Mouse (Mus musculus) telencephalon, adult 2 months (tissue): ENCODE measurements around the gene Arsg.
A peak's percentile ranks its signal among the peaks of the same experiment; 100 is the strongest.

Source experiments
- DNase-seq: peaks from one replicate; pipeline ENCODE4 v3.0.0-alpha.2; 2011; ENCODE audit warnings: low read depth, low spot score

Arsg gene

DNA sequence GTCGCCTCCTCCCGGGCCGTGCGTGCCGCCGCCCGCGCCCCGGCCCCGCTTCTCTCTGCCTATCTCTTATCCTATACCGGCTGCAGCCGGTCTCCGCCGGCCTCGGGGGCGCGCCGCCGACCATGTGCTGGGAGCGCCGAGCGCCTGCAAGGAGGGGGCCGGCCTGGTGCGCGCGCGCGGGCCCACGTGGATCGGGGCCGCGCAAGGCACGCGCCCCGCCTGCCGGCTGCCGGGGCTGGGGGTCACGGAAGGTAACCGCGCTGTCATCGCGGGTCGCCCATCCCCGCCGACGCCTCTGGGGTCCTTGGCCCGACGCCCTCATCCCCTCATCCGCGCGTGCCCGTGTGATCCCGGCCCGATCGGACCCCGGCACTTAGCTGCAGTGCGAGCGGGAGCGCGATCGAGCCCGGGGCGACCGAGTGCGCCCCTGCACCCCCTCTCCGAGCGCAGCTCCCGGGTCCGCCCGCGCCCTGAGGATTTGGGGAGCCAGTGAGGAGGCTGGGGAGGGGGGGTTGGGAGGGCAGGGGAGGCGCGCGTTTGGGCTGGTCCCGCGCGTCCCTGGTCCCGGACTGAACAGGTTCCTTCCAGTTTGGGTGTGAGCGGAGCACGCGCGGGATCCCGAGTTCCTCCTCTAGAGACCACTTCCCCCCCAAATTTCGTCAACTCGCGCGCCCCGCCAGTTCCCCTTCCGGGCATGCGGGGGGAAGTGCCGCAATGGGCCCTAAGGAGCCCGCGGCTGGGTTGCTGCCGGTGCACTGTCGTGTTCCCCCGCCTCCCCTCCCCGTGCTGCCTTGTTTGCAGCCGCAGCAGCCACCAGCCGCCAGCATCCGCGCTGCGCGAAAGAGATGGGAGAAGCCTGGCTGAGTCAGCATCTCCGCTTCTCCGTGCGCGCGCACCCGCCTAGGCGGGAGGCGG is at the start of gene Arsg, which contains the start of gene Slc16a6:
Gene Arsg, plus strand, starts transcription at position 204 of the 915 bp plus-strand sequence.
Gene Slc16a6, minus strand, starts transcription at position 428 of the 915 bp plus-strand sequence.
- peak; percentile 84 for DNase-seq

GRCm38 (mm10) chr11:109425392-109426271 is 47.5 kb upstream of the Arsg start, which contains the start of gene Amz2:
Amz2 (plus strand) TSS chr11:109425946.
- peak; percentile 98 for DNase-seq

GRCm38 (mm10) chr11:109426272-109426586 is 46.9 kb upstream of the Arsg start:
- no peak for DNase-seq

GRCm38 (mm10) chr11:109427353-109427752 is 45.8 kb upstream of the Arsg start:
- DNase-seq = no peak

DNA sequence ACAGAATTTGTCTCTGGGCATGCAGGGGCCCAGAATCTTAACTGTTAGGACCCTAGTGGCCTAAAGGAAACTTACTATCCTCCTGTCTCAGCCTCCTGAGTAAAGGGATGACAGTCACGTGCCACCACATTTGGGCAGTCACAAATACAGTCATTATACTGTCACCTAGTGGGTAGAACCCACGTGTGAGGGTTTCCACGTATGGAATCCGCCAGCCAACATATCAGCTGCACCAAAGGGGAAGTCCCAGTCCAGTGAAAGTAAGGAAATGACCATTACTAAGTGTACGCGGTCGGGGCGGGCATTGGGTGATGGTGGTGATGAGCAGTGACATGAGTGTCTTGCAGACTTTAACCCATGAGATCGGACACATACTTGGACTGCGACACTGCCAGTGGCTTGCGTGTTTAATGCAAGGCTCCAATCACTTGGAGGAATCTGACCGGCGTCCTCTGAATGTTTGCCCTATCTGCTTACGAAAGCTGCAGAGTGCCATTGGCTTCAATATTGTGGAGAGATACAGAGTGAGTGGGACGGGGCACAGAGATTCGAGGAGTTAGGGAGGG is 38.9 kb upstream of the Arsg start:
- no peak for DNase-seq

DNA sequence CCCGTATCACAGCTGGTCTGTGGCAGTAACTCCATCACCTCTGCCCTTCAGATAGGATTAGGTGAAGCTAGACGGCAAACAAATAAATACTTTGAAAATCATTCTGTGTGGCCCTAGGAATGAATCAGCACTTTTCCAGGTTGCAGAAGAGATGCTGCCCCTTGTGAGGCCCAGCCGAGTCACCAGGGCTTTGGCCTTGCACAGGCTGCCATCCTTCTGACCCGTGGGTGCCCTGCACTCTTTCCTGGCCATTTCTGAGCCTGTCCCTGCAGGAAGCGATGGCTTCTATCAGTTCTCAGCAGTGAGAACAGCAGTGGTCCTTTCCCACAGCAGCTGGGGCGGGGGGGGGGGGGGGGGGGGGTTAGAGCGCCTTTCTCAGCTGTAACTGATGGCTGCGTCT is 36.3 kb upstream of the Arsg start:
- DNase-seq = no peak

- no peak for DNase-seq
Measured at GRCm38 (mm10) chr11:109439209-109439608, 34.0 kb upstream of the Arsg start.

GRCm38 (mm10) chr11:109439829-109440340 is 33.3 kb upstream of the Arsg start:
- peak; percentile 56 for DNase-seq

DNA sequence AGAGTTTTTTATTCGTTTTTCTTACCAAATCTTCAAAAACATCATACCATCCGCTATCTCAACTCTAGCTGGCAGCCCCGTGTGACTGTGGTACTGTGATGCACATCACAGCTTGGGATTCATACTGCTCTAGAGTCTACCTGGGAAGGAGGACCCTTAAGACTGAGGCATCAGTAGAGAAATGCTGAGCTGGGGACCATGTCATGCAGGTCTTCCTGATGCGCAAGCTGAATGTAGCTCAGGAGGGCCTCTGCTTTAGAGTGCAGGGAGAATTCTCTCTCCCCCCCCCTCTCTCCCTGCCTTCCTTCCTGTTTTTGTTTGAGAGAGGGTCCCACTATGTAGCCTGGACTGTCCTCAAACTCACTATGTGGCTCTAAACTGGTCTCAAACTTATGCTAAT is 32.5 kb upstream of the Arsg start:
- no peak for DNase-seq

- DNase-seq = no peak
Measured at GRCm38 (mm10) chr11:109441119-109441518, 32.1 kb upstream of the Arsg start.

- DNase-seq = no peak
Measured at GRCm38 (mm10) chr11:109442166-109442730, 30.9 kb upstream of the Arsg start.

DNA sequence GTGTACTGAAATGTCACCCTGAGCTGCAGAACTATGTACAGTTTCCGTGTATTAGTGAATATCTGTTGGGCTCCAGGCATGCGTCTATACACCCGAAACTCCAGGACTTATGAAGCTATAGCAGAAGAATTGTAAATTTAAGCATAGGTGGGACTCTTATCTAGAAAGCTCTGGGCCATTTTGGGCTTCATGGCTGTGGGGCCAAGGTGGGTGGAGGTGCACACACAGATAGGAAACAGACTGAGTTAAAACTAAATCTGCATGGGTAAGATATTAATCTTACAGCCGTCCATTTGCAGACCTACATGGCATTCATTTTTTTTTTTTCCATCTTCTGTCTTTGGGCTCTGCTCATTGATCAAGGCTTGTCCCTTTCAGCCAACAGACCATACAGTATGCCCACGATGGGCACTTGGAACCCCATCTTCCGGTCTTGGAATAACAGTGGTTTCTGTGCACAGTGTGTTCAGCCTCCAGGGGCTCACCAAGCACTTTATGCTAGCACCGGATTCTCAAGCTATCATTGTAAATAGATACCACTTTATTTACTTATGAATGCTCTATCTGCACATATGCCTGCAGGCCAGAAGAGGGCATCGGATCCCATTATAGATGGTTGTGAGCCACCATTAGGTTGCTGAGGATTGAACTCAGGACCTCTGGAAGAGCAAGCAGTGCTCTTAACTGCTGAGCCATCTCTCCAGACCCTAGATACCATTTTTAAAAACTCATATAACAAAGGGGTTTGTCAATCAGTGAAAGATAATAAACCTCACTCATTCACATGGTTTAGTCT is 29.5 kb upstream of the Arsg start:
- DNase-seq = no peak

- DNase-seq = no peak
Measured at GRCm38 (mm10) chr11:109444600-109444999, 28.6 kb upstream of the Arsg start.

GRCm38 (mm10) chr11:109445438-109446035 is 27.6 kb upstream of the Arsg start:
- no peak for DNase-seq

GRCm38 (mm10) chr11:109451169-109451568 is 22.0 kb upstream of the Arsg start:
- DNase-seq = no peak

- DNase-seq = no peak
Measured at GRCm38 (mm10) chr11:109456261-109456660, 16.9 kb upstream of the Arsg start.

GRCm38 (mm10) chr11:109458165-109458564 is 15.0 kb upstream of the Arsg start:
- DNase-seq = no peak

DNA sequence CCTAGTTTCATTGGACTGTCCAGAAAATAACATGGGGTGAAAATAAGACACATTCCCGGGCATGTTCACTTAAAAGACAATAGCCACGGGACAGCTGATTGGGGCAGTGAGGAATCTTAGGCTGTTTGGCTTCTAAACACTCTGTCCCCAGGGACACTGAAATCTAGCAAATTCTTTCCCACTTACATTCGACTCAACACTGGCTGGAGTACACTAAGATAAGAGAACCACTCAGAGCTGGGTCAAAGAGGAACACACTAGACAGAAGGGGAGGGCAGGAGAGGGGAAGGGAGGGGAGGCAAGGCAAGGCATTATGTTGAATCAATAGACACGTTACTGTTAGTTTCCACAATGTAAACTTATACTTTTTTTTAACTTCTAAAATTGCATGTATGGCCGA is 12.6 kb upstream of the Arsg start:
- no peak for DNase-seq

GRCm38 (mm10) chr11:109465068-109465467 is 8.1 kb upstream of the Arsg start:
- no peak for DNase-seq

GRCm38 (mm10) chr11:109466987-109467386 is 6.2 kb upstream of the Arsg start:
- DNase-seq = no peak
